7 mouse cellular contexts compared by ENCODE assay signal in genomic region chr16:76371614-76371917, GRCm38 (mm10). TPM values are rescaled to one million over a fixed set of nuclear protein-coding genes. Genes with fewer than 3 reads are reported as not detected.
DNase-seq lines count a peak whose midpoint lies in the region; ATAC-seq and TF ChIP-seq lines count a peak whose summit lies in the region.

No protein-coding gene starts in this region.

- no peak for DNase-seq in lung, postnatal 4 days
- no peak for DNase-seq in layer of hippocampus, postnatal 25 days (ENCODE audit: extremely low spot score in 1 of 2, low spot score in 1 of 2)

- peak overlapping the region; percentile 99; the same call in 1 of the 2 replicates for H3K27ac ChIP-seq in lung, embryonic 15.5 days
- peak overlapping the region; percentile 99; the same call in 1 of the 2 replicates for H3K27ac ChIP-seq in embryonic facial prominence, embryonic 13.5 days
- peak overlapping the region; percentile 99 for H3K27ac ChIP-seq in intestine, postnatal 0 days (ENCODE audit: low read depth, low read length)
- peak overlapping the region; percentile 95 for H3K27ac ChIP-seq in small intestine, adult 2 months (ENCODE audit: insufficient read depth, low read depth, low read length)

- no peak for TF ChIP-seq POLR2A in small intestine, adult 2 months (IDR thresholded peaks at IDR 0.05; ENCODE audit: low read depth, low read length)

- 1% methylated on average over 7 of the region's 7 CpGs for WGBS in lung, embryonic 15.5 days
- 2% methylated on average over 7 of the region's 7 CpGs for WGBS in embryonic facial prominence, embryonic 13.5 days
- WGBS in intestine, postnatal 0 days = under 1% methylated on average over 7 of the region's 7 CpGs
- 1% methylated on average over 7 of the region's 7 CpGs for WGBS in small intestine, adult 2 months

- no peaks in the 10 kb centered on the region for H3K27me3 ChIP-seq in lung, embryonic 15.5 days
- no peaks in the 10 kb centered on the region for H3K27me3 ChIP-seq in embryonic facial prominence, embryonic 13.5 days
- H3K27me3 ChIP-seq in intestine, postnatal 0 days (replicated peaks; ENCODE audit: control insufficient read depth, insufficient read depth, low read length) = no peaks in the 10 kb centered on the region
- H3K27me3 ChIP-seq in small intestine, adult 2 months (ENCODE audit: control insufficient read depth, insufficient read depth, low read length) = no peaks in the 10 kb centered on the region

- H3K9ac ChIP-seq in lung, embryonic 15.5 days = peak overlapping the region; percentile 93
- peak overlapping the region; percentile 98 for H3K9ac ChIP-seq in embryonic facial prominence, embryonic 13.5 days
- peak overlapping the region; percentile 98 for H3K9ac ChIP-seq in intestine, postnatal 0 days (ENCODE audit: low read depth, low read length)

- peak overlapping the region; percentile 88 for H3K4me3 ChIP-seq in lung, embryonic 15.5 days
- H3K4me3 ChIP-seq in embryonic facial prominence, embryonic 13.5 days = peak overlapping the region; percentile 86
- H3K4me3 ChIP-seq in intestine, postnatal 0 days (ENCODE audit: low read depth, low read length) = peak overlapping the region; percentile 82
- H3K4me3 ChIP-seq in small intestine, adult 2 months (ENCODE audit: low read depth, low read length) = 0 out of 2 replicates have a peak overlapping the region, but pooled peaks have one; percentile 99

- no peaks in the 10 kb centered on the region for H3K36me3 ChIP-seq in lung, embryonic 15.5 days
- H3K36me3 ChIP-seq in embryonic facial prominence, embryonic 13.5 days = peaks cover 8% of the 10 kb centered on the region; the same call in 1 of the 2 replicates
- no peaks in the 10 kb centered on the region for H3K36me3 ChIP-seq in intestine, postnatal 0 days (ENCODE audit: control insufficient read depth, insufficient read depth)
- H3K36me3 ChIP-seq in small intestine, adult 2 months (ENCODE audit: control insufficient read depth, insufficient read depth, low read length) = no peaks in the 10 kb centered on the region; the same call in 1 of the 2 replicates

- H3K9me3 ChIP-seq in lung, embryonic 15.5 days = no peaks in the 10 kb centered on the region
- no peaks in the 10 kb centered on the region for H3K9me3 ChIP-seq in embryonic facial prominence, embryonic 13.5 days
- H3K9me3 ChIP-seq in intestine, postnatal 0 days (ENCODE audit: control insufficient read depth) = no peaks in the 10 kb centered on the region

- no peak for ATAC-seq in lung, embryonic 15.5 days (ENCODE audit: borderline replicate concordance, extremely low read depth, low FRiP score, low TSS enrichment)
- ATAC-seq in embryonic facial prominence, embryonic 13.5 days (ENCODE audit: insufficient number of reproducible peaks, insufficient read depth, low FRiP score, low TSS enrichment, low read depth) = no peak
- ATAC-seq in intestine, postnatal 0 days = no peak
- no peak for ATAC-seq in frontal cortex, adult (ENCODE audit: low TSS enrichment)

- peaks cover 43% of the 10 kb centered on the region for H3K4me1 ChIP-seq in lung, embryonic 15.5 days
- peaks cover 22% of the 10 kb centered on the region for H3K4me1 ChIP-seq in embryonic facial prominence, embryonic 13.5 days
- peaks cover 4% of the 10 kb centered on the region for H3K4me1 ChIP-seq in intestine, postnatal 0 days (replicated peaks; ENCODE audit: control insufficient read depth, insufficient read depth, low read length)
- peaks cover 17% of the 10 kb centered on the region for H3K4me1 ChIP-seq in small intestine, adult 2 months (ENCODE audit: control insufficient read depth, insufficient read depth, insufficient read length, low read length)

- no peak for TF ChIP-seq CTCF in intestine, postnatal 0 days (IDR thresholded peaks at IDR 0.05; ENCODE audit: low read depth)
- TF ChIP-seq CTCF in small intestine, adult 2 months (IDR thresholded peaks at IDR 0.05; ENCODE audit: extremely low read depth, insufficient read length, insufficient replicate concordance, low read depth, low read length) = no peak

- H3K4me2 ChIP-seq in lung, embryonic 15.5 days = peak overlapping the region; percentile 70
- peak overlapping the region; percentile 74 for H3K4me2 ChIP-seq in embryonic facial prominence, embryonic 13.5 days
- peak overlapping the region; percentile 71 for H3K4me2 ChIP-seq in intestine, postnatal 0 days (replicated peaks; ENCODE audit: low read depth)

RNA-seq across cellular contexts. Expression of gene Nrip1, which starts 2.1 kb away (rescaled TPM):
- polyA plus RNA-seq in lung, embryonic 15.5 days (2015; fragmentation: Nextera tagmentation; extraction: Ambion mirVana) = 44.5 and 47.0 TPM in 2 replicates
- polyA plus RNA-seq in embryonic facial prominence, embryonic 13.5 days (2015; fragmentation: Nextera tagmentation; extraction: Ambion mirVana) = 42.6 and 45.0 TPM in 2 replicates
- 27.8 and 31.1 TPM in 2 replicates for polyA plus RNA-seq in intestine, postnatal 0 days (2015; fragmentation: Nextera tagmentation; extraction: Ambion mirVana)
- polyA plus RNA-seq in small intestine, adult 2 months (2012; rRNA removed) = 7.2 and 18.6 TPM in 2 replicates
- 10 to 100 TPM; 61.2 to 63.5 TPM for total RNA-seq in layer of hippocampus, postnatal 25 days (2021)
